Mouse (Mus musculus): ENCODE measurements at regions not wholly inside any gene's neighbourhood (a gene's known extent, or its start where the extent isn't known, plus 50 kb on each side); places are given as distances from the start of the nearest gene placed in this dataset.

- H3K4me3 ChIP-seq (ENCODE audit: low read depth, low read length) = no peak overlapping the region
- H3K27ac ChIP-seq (ENCODE audit: insufficient read depth, low read length) = no peak overlapping the region
- H3K9ac ChIP-seq (ENCODE audit: low read depth, poor library complexity, severe bottlenecking) = no peak overlapping the region
- no peaks in the 10 kb centered on the region for H3K36me3 ChIP-seq (ENCODE audit: control insufficient read depth, insufficient read depth, low read length, poor library complexity, severe bottlenecking)
- H3K4me1 ChIP-seq (ENCODE audit: control insufficient read depth, insufficient read depth, low read length) = no peaks in the 10 kb centered on the region
- H3K27me3 ChIP-seq (ENCODE audit: control insufficient read depth, insufficient read depth, low read length, poor library complexity, severe bottlenecking) = no peaks in the 10 kb centered on the region
- H3K9me3 ChIP-seq (replicated peaks; ENCODE audit: control insufficient read depth, insufficient read depth, low read length, poor library complexity, severe bottlenecking) = no peaks in the 10 kb centered on the region
- TF ChIP-seq CTCF (IDR thresholded peaks at IDR 0.05; ENCODE audit: low read depth, low read length) = no peak
- TF ChIP-seq EP300 (IDR thresholded peaks at IDR 0.05; ENCODE audit: insufficient read depth, low read depth, low read length) = no peak
- TF ChIP-seq POLR2A (IDR thresholded peaks at IDR 0.05; ENCODE audit: insufficient read depth, low read length) = no peak
Measured at GRCm38 (mm10) chr2:75147967-75148366, 322.4 kb downstream of the Mtx2 start.

- Histone ChIP-seq H3K9ac (ENCODE audit: low read depth, poor library complexity, severe bottlenecking) (no peak overlapping the region), H3K27ac (ENCODE audit: insufficient read depth, low read length) (no peak overlapping the region), H3K4me1 (ENCODE audit: control insufficient read depth, insufficient read depth, low read length) (no peaks in the 10 kb centered on the region), H3K36me3 (ENCODE audit: control insufficient read depth, insufficient read depth, low read length, poor library complexity, severe bottlenecking) (no peaks in the 10 kb centered on the region), H3K27me3 (ENCODE audit: control insufficient read depth, insufficient read depth, low read length, poor library complexity, severe bottlenecking) (no peaks in the 10 kb centered on the region), H3K4me3 (ENCODE audit: low read depth, low read length) (no peak overlapping the region), H3K9me3 (replicated peaks; ENCODE audit: control insufficient read depth, insufficient read depth, low read length, poor library complexity, severe bottlenecking) (no peaks in the 10 kb centered on the region)
- TF ChIP-seq CTCF (IDR thresholded peaks at IDR 0.05; ENCODE audit: low read depth, low read length) (no peak), POLR2A (IDR thresholded peaks at IDR 0.05; ENCODE audit: insufficient read depth, low read length) (no peak), EP300 (IDR thresholded peaks at IDR 0.05; ENCODE audit: insufficient read depth, low read depth, low read length) (no peak)
Measured at GRCm38 (mm10) chr2:75149036-75149435, 323.4 kb downstream of the Mtx2 start.

GRCm38 (mm10) chr2:75149562-75149961 lies 324.0 kb downstream of the Mtx2 start:
- Histone ChIP-seq H3K4me1 (ENCODE audit: control insufficient read depth, insufficient read depth, low read length) (no peaks in the 10 kb centered on the region), H3K9me3 (replicated peaks; ENCODE audit: control insufficient read depth, insufficient read depth, low read length, poor library complexity, severe bottlenecking) (no peaks in the 10 kb centered on the region), H3K27me3 (ENCODE audit: control insufficient read depth, insufficient read depth, low read length, poor library complexity, severe bottlenecking) (no peaks in the 10 kb centered on the region), H3K36me3 (ENCODE audit: control insufficient read depth, insufficient read depth, low read length, poor library complexity, severe bottlenecking) (no peaks in the 10 kb centered on the region), H3K9ac (ENCODE audit: low read depth, poor library complexity, severe bottlenecking) (no peak overlapping the region), H3K27ac (ENCODE audit: insufficient read depth, low read length) (no peak overlapping the region), H3K4me3 (ENCODE audit: low read depth, low read length) (no peak overlapping the region)
- TF ChIP-seq CTCF (IDR thresholded peaks at IDR 0.05; ENCODE audit: low read depth, low read length) (no peak), POLR2A (IDR thresholded peaks at IDR 0.05; ENCODE audit: insufficient read depth, low read length) (no peak), EP300 (IDR thresholded peaks at IDR 0.05; ENCODE audit: insufficient read depth, low read depth, low read length) (no peak)

GRCm38 (mm10) chr2:75150986-75151385 lies 325.4 kb downstream of the Mtx2 start:
- Histone ChIP-seq H3K9ac (ENCODE audit: low read depth, poor library complexity, severe bottlenecking) (no peak overlapping the region), H3K4me1 (ENCODE audit: control insufficient read depth, insufficient read depth, low read length) (no peaks in the 10 kb centered on the region)

GRCm38 (mm10) chr2:75151519-75151918 lies 325.9 kb downstream of the Mtx2 start:
- Histone ChIP-seq H3K4me3 (ENCODE audit: low read depth, low read length) (no peak overlapping the region), H3K27ac (ENCODE audit: insufficient read depth, low read length) (no peak overlapping the region), H3K9ac (ENCODE audit: low read depth, poor library complexity, severe bottlenecking) (no peak overlapping the region), H3K9me3 (replicated peaks; ENCODE audit: control insufficient read depth, insufficient read depth, low read length, poor library complexity, severe bottlenecking) (no peaks in the 10 kb centered on the region), H3K4me1 (ENCODE audit: control insufficient read depth, insufficient read depth, low read length) (no peaks in the 10 kb centered on the region), H3K36me3 (ENCODE audit: control insufficient read depth, insufficient read depth, low read length, poor library complexity, severe bottlenecking) (no peaks in the 10 kb centered on the region), H3K27me3 (ENCODE audit: control insufficient read depth, insufficient read depth, low read length, poor library complexity, severe bottlenecking) (no peaks in the 10 kb centered on the region)
- no peak for TF ChIP-seq EP300 (IDR thresholded peaks at IDR 0.05; ENCODE audit: insufficient read depth, low read depth, low read length)
- no peak for TF ChIP-seq CTCF (IDR thresholded peaks at IDR 0.05; ENCODE audit: low read depth, low read length)
- TF ChIP-seq POLR2A (IDR thresholded peaks at IDR 0.05; ENCODE audit: insufficient read depth, low read length) = no peak

More at GRCm38 (mm10) chr2:75150986-75151385, 325.4 kb downstream of the Mtx2 start:
- Histone ChIP-seq H3K9me3 (replicated peaks; ENCODE audit: control insufficient read depth, insufficient read depth, low read length, poor library complexity, severe bottlenecking) (no peaks in the 10 kb centered on the region), H3K4me3 (ENCODE audit: low read depth, low read length) (no peak overlapping the region), H3K27ac (ENCODE audit: insufficient read depth, low read length) (no peak overlapping the region), H3K36me3 (ENCODE audit: control insufficient read depth, insufficient read depth, low read length, poor library complexity, severe bottlenecking) (no peaks in the 10 kb centered on the region), H3K27me3 (ENCODE audit: control insufficient read depth, insufficient read depth, low read length, poor library complexity, severe bottlenecking) (no peaks in the 10 kb centered on the region)
- no peak for TF ChIP-seq EP300 (IDR thresholded peaks at IDR 0.05; ENCODE audit: insufficient read depth, low read depth, low read length)
- no peak for TF ChIP-seq CTCF (IDR thresholded peaks at IDR 0.05; ENCODE audit: low read depth, low read length)
- TF ChIP-seq POLR2A (IDR thresholded peaks at IDR 0.05; ENCODE audit: insufficient read depth, low read length) = no peak

- TF ChIP-seq EP300 (IDR thresholded peaks at IDR 0.05; ENCODE audit: insufficient read depth, low read depth, low read length) = no peak
- TF ChIP-seq POLR2A (IDR thresholded peaks at IDR 0.05; ENCODE audit: insufficient read depth, low read length) = no peak
- TF ChIP-seq CTCF (IDR thresholded peaks at IDR 0.05; ENCODE audit: low read depth, low read length) = peak; percentile 84
- Histone ChIP-seq H3K36me3 (ENCODE audit: control insufficient read depth, insufficient read depth, low read length, poor library complexity, severe bottlenecking) (no peaks in the 10 kb centered on the region), H3K9ac (ENCODE audit: low read depth, poor library complexity, severe bottlenecking) (no peak overlapping the region), H3K27ac (ENCODE audit: insufficient read depth, low read length) (no peak overlapping the region), H3K4me1 (ENCODE audit: control insufficient read depth, insufficient read depth, low read length) (no peaks in the 10 kb centered on the region), H3K9me3 (replicated peaks; ENCODE audit: control insufficient read depth, insufficient read depth, low read length, poor library complexity, severe bottlenecking) (no peaks in the 10 kb centered on the region), H3K4me3 (ENCODE audit: low read depth, low read length) (no peak overlapping the region), H3K27me3 (ENCODE audit: control insufficient read depth, insufficient read depth, low read length, poor library complexity, severe bottlenecking) (no peaks in the 10 kb centered on the region)
Measured at GRCm38 (mm10) chr2:75152477-75152990, 326.9 kb downstream of the Mtx2 start.
